Mouse (Mus musculus) stomach, postnatal 0 days (tissue): ENCODE measurements around the gene Ints5.

Experiments
- CTCF ChIP-seq: IDR thresholded peaks from 2 replicates; pipeline ENCODE4 v1.5.1; 2016; ENCODE audit warnings: antibody characterized with exemption, low read depth, mild to moderate bottlenecking, moderate library complexity
- EP300 ChIP-seq: optimal IDR thresholded peaks from 2 replicates; pipeline ENCODE3; 2016; ENCODE audit warnings: antibody characterized with exemption

GRCm38 (mm10) chr19:8857689-8858088 is 35.1 kb upstream of the Ints5 start:
- TF ChIP-seq CTCF (peak; percentile 84), EP300 (no peak)
